Mouse (Mus musculus) left cerebral cortex, postnatal 14 days (tissue): ENCODE results near the gene Ech1. TPM values are rescaled to one million over a fixed set of nuclear protein-coding genes. Genes with fewer than 3 reads are reported as not detected.
A peak's percentile ranks its signal among the peaks of the same experiment; 100 is the strongest.

Source experiments
- DNase-seq, 2 experiments: peaks; one replicate each; pipeline ENCODE4 v3.0.0; 2021 to 2022; ENCODE audit warnings: low spot score in 2 of 2, mixed read lengths in 1 of 2
- intact Hi-C: fragments of 180-260 bp; cut with DNase I; formaldehyde crosslinking; loops from one replicate; pipeline ENCODE4 v1.15.1; 2025
- total RNA-seq, 2 experiments: library from RNA; stranded (reverse); gene quantifications; 2 replicates each; pipeline ENCODE4 v1.2.3; 2021

Gene Ech1
- total RNA-seq, 2 experiments from 2014 or later = 43.6 to 44.2 TPM

DNA sequence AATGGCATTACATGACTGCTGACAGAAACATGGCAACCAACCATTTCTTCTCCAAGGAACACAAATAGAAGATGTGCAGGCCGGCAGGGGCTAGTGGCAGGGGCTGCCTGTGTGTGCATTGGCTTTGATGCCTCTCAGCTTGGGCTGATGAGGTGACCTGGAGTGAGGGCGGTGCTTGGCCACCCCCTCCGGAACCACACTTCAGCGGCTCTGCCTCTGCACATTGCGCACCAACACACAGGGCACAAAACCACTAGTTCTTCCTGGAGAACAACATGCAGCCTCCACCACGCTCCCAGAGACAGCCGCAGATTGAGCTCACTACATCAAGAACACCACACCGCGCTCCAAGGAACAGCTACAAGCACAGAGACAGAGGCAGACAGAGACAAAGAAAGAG, 8.8 kb upstream of the Ech1 start:
- intact Hi-C loops = loop anchor here (5.0 kb wide), 1 partner anchor 81 kb away; no protein-coding TSS in a partner anchor
- DNase-seq = no peak

DNA sequence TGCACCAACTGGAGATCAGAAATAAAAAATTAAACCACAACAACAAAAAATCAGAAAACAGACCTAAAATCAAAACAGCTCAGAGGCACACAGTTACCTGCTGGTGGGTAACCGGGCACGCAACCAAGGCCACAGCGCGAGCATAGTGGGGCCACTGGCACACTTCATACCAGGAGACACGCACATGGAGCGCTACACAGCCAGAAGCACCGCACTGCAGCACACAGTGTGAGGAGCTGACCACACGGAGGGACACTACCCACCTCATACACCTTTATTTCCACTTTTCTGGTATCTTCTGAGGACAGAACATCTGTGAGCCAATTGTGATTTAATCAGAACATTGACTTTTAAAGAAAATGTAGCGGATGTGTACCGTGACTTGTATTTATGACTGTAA, 8.1 kb upstream of the Ech1 start:
- DNase-seq = no peak
- intact Hi-C loops = loop anchor here (5.0 kb wide), 1 partner anchor 80 kb away; no protein-coding TSS in a partner anchor

DNA sequence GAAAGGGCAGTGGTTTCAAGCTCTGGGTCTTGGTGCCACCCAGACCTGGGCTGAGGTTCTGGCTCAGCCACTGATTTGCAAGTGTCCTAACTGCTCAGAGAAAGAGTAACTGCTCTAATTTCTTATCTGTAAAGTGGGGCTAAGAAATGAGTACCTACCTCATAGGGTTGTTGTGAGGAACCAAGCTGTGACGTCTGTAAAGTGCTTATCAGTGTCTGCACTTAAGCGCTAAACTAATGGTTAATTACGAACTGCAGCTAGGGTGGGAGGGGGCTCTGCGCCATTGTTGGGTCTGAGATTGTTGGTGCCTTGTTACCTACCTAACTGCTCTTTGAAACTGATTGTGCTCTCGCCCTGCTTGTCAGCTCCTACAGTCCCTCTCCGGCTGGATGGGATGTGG, 7.5 kb upstream of the Ech1 start:
- no peak for DNase-seq
- intact Hi-C loops = loop anchor here (5.0 kb wide), 1 partner anchor 80 kb away; no protein-coding TSS in a partner anchor

GRCm38 (mm10) chr7:28817957-28818356, 7.1 kb upstream of the Ech1 start:
- no peak for DNase-seq
- intact Hi-C loops = loop anchor here (5.0 kb wide), 1 partner anchor 79 kb away; no protein-coding TSS in a partner anchor

DNA sequence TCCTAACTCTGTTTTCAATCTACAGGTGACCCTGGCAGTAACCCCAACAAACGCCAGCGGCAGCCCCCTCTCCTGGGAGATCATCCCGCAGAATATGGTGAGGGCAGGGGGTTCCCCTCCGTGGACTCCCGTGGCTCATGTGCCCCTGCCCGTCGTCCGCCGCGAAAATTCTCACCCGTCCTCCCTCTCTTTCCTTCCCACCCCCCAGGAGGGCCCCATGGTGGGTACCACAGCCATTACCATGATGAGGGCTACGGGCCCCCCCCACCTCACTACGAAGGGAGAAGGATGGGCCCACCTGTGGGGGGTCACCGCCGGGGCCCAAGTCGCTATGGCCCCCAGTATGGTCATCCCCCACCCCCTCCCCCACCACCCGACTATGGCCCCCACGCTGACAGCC, 6.6 kb upstream of the Ech1 start:
- DNase-seq = no peak
- intact Hi-C loops = loop anchor here (5.0 kb wide), 1 partner anchor 79 kb away; no protein-coding TSS in a partner anchor

GRCm38 (mm10) chr7:28818861-28819452, 6.1 kb upstream of the Ech1 start:
- intact Hi-C loops = loop anchor here (5.0 kb wide), 1 partner anchor 78 kb away; no protein-coding TSS in a partner anchor
- DNase-seq = no peak

DNA sequence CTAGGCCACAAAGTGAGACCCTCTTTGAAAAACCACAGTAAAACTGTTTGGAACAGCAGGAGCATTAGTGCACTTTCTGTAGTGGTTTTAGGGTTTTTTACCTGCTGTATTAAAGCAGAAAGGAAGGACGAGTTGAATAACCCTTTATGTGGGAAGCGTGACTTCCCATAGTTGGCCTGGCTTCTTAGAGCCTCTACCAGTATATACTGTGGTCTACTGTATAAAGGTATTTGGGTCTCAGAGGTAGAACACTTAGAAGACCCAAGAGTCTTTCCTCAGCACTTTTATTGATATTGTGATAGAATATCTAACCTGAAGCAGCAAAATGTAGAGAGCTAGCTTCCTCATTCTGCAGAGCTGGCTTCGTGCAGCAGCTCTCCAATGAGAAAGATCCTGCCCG, 5.4 kb upstream of the Ech1 start:
- no peak for DNase-seq
- intact Hi-C loops = loop anchor here (5.0 kb wide), 1 partner anchor 78 kb away; no protein-coding TSS in a partner anchor

DNA sequence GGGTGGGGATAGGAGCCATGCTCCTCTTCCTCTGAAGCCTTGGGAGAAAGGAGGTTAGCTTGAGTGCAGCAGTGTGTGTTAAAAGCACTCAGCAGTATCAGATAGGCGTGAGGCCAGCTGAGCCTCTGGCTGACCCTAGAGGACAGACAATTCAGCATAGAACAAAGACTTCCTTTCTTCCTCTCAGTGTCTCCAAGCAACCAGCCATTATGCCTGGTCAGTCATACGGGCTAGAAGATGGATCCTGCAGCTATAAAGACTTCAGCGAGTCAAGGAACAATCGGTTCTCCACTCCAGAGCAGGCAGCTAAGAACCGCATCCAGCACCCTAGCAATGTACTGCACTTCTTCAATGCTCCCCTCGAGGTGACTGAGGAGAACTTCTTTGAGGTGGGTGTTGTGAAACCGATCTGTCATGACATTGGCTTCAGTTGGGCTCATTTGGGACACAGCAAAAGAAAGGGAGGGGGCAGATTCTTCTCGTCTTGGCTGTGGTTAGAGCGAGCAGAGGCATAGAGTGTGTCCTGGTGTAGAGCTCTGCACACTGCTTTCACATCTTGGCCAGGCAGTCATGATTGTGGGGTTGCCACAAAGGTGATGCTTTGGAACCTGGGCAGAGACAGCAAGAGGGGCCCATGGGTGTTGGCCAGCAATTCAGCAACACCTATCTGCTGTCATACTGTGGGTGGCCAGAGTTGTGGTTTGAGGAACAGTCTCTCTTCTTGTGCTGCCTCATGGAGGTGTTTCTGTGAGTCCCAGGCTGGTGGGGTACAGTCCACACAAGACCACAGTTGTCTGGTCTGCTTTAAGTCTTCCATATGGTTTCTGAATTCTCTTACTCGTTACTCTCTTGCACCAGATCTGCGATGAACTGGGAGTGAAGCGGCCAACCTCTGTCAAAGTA, 4.4 kb upstream of the Ech1 start:
- intact Hi-C loops = no loop called here
- DNase-seq = peak in 1 of 2 experiments; percentile 50

- intact Hi-C loops = no loop called here
These were observed 3.7 kb upstream of the Ech1 start for GRCm38 (mm10) chr7:28821261-28821831.

DNA sequence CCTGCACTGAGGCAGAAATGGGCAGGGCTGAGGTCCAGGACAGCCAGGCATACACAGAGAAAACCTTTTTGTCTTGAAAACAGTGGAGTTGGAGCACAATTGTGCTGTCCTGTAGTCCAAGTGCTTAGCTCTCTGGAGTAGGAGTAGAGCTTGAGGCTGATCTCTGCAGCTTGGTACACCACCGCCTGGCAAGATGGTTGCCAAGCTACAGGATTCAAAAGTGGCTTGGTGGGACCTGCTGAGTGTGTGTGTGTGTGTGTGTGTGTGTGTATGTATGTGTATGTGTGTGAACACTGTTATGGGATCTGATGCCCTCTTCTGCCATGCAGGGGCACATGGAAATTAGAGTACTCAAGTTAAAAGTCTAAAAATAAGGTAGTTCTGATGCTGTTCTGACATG, 2.5 kb upstream of the Ech1 start:
- DNase-seq = no peak
- intact Hi-C loops = no loop called here

More at GRCm38 (mm10) chr7:28821261-28821831, 3.7 kb upstream of the Ech1 start:
- peak in 1 of 2 experiments; percentile 69 for DNase-seq

DNA sequence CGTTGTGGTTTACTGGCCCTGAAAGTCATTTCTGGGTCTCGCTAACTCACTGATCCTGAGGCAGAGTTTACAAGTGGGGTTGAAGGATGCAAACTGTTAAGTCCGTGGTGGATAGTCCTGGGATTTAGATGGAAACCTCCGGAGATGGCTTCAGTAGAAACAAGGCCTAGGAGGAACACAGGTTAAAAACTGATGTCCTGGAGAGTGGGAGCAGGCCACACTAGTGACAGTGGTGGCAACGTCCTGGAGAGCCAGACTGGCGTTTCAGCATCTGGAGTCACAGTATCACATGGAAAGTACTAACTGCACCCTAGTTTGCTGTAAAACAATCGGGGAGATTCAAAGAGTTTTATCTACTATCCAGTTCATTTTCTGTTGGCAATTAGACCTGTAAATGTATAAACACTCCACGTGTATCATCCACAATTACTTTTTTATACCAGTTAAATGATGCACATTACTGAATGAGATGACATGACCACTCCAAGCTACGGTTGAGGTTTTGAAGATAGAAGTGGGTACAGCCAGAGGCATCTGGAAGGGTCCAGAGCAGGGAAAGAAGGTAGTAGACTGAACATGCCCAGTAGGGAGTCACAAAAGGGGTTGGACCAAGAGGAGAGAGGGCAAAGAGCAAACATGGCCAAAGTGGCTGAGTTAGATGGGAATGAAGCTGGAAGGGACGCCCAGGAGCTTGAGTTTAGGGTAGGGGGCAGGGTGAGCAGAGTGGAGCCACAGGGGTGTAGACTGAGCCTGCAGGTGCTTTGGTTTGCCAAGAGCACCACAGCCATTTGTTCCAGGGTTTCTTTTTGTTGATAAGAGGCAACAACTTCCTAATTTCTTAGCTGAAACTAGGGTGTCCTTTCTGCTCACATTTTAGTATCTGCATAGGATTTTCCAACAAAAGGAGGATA, 1.8 kb upstream of the Ech1 start:
- intact Hi-C loops = no loop called here
- no peak for DNase-seq

DNA sequence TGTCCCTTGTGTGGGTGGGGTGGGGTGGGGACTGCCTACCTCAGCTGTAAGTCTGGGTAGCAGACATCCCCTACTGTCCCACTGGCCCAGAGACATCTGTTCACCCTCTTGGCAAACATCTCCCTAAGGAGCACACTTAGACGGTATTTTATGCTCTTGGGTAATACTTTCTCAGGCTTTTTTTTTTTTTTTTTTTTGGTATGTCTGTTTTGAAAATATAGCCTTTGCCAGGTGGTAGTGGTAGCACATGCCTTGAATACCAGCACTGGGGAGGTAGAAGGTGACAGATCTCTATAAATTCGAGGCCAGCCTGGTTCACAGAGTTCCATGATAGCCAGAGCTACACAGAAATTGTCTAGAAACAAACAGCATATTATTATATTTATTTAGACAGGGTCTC, 1.1 kb upstream of the Ech1 start:
- no peak for DNase-seq
- intact Hi-C loops = no loop called here

- no peak for DNase-seq
- intact Hi-C loops = loop anchor here (5.0 kb wide), 1 partner anchor 41 kb away; no protein-coding TSS in a partner anchor
These were observed 827 bp downstream of the Ech1 start for GRCm38 (mm10) chr7:28825686-28826401.

GRCm38 (mm10) chr7:28826402-28826772, 1.4 kb downstream of the Ech1 start:
- intact Hi-C loops = loop anchor here (5.0 kb wide), 1 partner anchor 41 kb away; no protein-coding TSS in a partner anchor
- no peak for DNase-seq

DNA sequence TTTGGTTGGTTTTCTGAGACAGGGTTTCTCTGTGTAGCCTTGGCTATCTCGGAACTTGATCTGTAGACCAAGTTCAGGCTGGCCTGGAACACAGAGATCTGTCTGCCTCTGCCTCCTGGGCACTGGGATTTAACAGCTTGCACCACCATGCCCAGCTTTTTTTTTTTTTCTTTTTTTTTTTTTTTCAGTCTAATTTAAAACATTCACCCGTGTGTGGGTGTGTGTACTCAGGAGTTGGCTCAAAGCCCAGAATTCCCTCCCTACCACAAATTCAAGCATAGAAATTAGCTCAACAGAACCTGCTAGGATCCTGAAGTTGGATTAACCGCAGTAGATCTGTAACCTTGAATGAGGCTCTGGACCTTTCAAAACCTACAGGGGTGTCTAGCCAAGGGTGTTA, 2.3 kb downstream of the Ech1 start:
- peak; percentile 83 to 89 for DNase-seq
- intact Hi-C loops = loop anchor here (5.0 kb wide), 1 partner anchor 40 kb away; no protein-coding TSS in a partner anchor

DNA sequence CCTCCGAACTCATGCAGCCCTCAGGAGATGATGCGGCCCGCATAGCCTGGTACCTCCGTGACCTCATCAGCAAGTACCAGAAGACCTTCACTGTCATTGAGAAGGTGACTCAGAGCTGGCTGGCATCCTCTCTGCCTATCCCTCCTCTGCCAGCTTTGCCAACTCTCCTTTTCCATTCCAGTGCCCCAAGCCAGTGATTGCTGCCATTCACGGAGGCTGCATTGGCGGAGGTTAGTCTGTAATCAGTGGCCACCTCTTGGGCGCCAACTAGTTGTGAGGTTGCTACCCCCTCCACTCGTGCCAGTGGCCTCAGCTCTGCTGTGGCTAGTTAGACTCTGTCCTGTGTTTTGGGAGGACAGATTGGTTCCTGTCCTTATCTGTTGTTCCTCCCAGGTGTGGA, 4.8 kb downstream of the Ech1 start:
- intact Hi-C loops = loop anchor here (5.0 kb wide), 1 partner anchor 37 kb away; no protein-coding TSS in a partner anchor
- DNase-seq = no peak

DNA sequence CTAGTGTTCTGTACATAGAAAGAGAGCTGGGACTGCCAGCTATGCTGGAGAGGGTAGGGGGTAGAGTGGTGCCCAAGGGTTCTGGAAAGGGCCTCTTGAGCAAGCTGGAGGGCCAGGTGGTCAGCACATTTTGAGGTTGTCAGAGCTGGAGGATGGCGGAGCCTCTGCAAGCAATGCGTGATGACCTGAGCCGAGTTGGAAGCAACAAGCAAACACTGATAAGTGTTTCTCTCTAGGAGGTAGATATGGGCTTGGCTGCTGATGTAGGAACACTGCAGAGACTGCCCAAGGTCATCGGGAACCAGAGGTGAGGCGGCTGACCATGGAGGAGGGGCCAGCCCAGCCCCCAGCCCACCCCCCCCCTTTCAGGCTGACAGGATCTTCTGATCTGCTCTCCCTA, 6.0 kb downstream of the Ech1 start:
- intact Hi-C loops = no loop called here
- DNase-seq = no peak

DNA sequence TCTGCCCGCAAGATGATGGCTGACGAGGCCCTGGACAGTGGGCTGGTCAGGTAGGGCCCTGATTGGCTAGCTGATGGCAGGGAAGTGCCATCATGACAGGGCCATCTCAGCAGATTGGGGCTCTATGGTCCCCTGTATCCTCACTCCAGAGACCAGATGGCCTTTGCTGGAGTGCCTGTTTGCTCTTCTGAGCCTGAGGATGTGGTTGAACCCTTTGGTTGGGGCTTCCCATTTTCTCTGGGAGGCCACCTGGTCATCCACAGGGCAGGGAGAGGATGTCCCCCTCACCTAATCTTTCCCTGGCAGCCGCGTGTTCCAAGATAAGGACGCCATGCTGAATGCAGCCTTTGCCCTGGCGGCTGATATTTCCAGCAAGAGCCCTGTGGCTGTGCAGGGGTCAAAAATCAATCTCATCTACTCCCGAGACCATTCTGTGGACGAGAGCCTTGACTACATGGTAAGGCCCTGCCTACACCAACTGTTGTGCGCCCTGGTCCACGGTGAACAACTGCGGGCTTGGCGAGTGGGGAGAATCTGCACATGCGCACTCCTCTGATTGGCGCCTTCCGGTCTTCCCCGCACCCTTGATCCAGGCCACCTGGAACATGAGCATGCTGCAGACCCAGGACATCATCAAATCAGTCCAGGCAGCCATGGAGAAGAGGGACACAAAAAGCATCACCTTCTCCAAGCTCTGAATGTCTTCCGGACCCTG, 6.6 kb downstream of the Ech1 start:
- intact Hi-C loops = no loop called here
- no peak for DNase-seq
